Mouse (Mus musculus) induced T-regulatory cell, adult 2 months (primary cell): ENCODE measurements at regions not wholly inside any gene's neighbourhood (a gene's known extent, or its start where the extent isn't known, plus 50 kb on each side); places are given as distances from the start of the nearest gene placed in this dataset.
A peak's percentile ranks its signal among the peaks of the same experiment; 100 is the strongest.

Experiments
- DNase-seq: peaks from one replicate; pipeline ENCODE4 v3.0.0-alpha.2; 2012; ENCODE audit warnings: low read depth

DNA sequence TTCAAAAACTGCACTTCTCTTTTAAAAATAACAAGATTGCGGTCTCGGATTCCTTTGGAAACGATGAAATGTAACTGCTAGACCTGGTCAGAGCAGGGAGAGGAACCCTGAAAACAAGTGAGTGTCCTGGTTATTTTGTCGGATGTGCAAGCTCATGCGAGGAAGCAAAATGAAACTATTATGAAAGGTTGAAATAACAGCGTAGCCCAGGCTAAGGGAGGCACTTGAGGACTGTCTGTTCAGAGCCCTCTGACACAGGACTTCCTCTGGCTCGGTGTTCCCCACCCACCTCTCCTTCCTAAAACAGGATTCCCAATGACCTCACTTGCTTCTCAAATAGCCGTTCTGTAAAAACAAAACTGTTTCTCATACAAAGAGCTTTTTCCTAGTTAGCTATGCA lies 51.3 kb upstream of the S1pr1 start:
- peak; percentile 47 for DNase-seq

DNA sequence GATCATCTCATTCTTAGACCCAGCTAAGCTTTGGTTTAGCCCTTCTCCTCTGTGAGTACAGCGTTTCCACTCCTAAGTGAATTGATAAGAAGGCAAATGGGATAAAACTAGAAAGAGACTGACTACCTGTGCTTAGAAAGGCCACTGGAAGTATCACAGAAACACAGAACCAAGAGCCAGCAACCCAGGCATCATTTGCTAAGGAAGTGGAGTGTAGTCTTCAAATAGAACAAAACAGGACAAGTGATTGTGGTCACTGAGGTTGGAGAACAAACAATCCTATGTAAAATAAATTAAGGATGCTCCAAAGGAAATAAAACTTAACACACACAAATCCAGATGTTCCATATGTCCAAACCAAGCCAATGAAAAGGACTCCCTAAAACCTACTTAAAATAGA lies 53.4 kb upstream of the S1pr1 start:
- no peak for DNase-seq

DNA sequence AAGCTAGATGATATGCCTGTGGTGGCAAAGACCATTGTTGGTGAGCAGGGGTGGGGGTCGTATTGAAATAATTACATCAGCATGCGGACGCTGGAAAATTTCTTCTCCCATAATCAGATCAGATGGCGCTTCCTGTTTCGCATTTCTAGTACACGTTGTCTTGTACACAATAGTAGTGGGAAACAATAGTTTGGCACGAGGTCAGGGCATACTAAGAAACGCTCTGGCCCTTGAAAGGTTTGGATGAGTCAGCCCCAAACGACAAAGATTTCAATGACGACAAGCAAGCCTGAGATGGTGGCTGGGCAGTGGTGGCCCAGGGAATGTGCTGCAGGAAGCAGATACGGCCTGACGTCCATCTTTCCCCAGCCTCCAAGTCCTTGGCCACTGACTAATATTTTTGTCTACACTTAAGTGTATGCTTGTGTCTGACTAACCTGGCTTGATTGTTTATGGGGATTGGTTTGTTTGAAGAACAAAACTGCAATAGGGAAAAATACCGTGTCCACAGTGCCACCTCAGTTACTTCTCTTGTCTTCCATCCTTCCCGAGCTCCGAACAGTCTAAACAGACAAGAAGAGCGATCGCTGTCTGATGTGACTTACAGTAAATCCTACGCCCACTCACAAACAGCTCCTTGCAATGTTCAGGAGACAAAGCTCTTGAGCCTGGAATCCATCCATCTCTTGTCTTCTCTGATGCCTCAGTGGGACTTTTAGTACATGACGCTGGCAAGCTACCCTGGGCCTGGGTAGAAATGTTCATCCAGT lies 54.1 kb upstream of the S1pr1 start:
- no peak for DNase-seq

DNA sequence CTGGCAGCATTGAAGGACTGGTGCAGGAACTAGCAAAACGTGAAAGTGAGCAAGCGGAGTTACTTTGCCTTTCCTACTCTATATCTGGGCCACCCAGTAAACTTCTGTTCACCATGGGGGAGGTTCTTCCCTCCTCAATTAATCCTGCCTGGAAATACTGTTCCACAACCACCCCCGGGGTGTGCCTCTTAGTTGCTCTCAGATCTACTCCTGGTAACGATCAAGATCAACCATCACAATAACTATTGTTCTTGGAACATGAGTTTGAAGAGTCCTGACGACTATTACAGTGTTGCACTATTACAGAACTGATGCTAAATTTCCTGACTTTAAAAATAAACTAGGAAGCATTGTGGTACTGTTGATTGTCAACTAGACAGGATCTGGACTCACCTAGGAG lies 57.8 kb upstream of the S1pr1 start:
- no peak for DNase-seq

DNA sequence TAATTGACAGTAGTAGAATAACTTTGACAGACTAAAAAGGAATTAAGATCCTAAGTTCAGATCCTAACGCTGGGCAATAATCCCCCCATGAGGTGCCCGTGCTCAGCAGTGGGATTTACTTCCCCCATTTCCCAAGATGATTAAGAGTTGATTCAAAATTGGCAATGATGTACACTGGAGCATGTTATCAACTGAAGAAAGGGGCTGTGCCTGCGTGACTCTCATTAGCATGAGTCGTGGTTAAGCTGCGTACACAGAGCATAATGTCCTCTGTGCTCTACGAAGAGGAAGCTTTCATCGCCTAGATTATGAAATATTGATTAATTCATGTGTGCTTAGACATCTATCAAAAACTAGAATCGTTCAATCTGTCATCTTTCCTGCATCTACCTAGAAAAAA lies 59.4 kb upstream of the S1pr1 start:
- DNase-seq: no peak

DNA sequence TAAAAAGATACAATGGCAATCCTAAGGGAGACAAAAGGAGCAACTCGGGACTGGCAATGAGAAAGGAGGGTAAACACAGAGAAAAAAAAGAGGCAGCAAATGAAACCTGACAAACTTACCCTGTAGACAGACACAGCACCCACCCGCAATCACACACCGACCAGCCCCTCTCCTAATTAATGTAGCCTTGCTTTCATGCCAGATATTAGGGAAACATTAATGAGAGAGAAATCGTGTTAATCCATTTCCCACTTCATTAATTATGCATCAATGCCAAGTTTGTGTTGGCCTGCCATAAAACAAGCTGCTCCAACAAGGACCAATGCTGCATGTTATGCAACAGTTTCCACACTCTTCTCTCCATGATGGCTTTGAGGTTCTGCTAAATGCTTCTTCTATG lies 59.9 kb upstream of the S1pr1 start:
- no peak for DNase-seq

DNA sequence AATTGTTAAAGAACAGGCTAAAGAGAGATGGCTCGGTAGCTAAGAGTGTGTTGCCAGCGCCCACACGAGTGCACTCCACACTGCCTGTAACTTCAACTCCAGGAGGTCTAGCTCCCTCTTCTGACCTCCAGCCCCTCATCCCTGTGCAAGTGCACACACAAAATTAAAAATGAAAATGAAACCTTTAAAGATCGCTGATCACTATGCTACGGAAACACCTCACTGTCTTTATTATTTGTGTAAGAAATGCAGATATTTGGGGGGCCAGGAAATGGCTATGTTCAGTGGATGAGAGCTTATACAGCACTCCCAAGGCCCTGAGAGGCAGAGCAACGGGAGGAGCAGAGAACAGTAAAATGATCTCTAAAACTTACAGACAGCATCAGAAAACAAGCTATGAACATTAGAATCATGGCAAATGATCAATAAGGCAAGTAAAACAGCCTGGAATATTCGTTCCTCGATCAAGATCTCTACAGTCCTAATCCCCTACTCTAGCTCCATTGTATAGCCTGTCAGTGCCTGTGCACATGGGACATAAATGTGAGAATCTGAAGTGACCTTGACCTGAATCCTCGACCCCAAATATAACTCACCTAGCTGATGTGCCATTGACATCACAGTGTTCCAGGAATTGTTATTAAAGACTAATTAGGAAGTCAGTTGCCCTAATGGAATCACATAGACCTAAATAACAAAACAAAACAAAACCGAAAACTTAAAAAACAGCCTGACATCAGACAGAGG lies 64.4 kb upstream of the S1pr1 start:
- DNase-seq: peak; percentile 58

DNA sequence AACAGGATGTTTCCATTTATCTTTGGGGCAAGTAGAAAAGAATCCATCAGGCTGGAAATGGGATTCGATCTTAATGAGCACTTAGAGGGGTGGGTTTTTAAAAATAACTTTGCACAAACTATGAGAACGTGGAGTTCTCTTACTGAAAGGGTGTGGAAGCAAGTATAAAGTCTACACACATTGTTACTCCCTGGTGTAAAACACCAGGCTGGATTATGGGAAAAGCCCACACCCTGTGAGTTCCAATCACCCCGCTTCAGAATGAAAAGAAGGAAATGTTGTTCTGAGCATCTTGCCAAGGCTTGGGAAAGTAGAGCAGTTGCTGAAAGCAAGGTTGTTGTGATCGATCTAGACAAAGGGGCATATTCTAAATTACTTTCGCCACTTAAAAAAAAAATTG lies 65.0 kb upstream of the S1pr1 start:
- DNase-seq: no peak

DNA sequence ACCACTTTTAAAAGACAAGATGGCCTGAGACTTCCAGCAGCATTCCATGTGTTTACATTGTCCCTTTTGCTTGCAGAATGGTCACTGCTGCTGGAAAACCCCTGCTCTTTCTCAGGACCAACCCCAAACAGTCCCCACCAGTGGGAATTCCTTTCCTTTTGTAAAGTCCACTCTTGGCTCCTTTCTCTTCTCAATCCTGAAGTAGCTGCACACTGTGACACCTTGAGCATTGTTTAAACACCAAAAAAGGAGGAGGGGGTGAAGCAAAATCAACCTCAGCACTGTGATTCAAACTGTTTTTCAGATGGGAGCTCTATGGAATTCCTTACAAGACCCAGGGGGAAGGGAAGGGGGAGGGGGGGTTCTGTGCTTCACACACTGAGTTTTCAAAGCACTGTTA lies 67.9 kb upstream of the S1pr1 start:
- no peak for DNase-seq

DNA sequence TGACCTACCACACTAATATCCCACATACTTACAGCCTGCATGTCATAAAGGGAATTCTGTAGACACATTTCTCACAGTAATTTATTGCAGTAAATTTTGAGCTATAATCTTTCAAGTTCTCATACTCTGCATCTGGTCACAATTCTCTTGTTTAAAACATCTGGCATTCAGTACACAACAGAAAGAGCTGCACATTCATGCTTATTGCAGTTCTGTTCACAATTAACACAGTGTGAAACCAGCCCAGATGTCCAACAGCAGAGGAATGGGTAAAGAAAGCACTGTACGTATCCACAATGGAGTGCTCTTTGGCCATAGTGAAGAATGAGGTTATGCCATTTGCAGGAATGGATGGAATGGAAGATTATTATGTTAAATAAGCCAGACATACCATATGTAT lies 72.5 kb upstream of the S1pr1 start:
- no peak for DNase-seq

DNA sequence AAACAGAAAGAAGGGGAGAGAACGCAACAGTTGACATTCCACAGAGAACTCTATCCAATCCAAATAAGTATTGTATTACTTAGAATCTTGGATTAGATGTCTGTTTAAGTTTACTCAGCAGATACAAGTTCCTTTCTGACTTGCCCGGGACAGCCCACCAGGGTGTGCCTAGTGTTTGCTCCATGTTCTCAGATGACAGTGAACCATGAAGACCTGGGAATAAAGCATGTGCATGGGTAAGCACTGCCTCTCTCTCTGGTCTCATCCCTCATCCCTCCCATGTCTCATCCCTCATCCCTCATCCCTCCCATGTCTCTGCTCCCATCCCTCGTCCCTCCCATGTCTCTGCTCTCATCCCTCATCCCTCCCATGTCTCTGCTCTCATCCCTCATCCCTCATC lies 73.7 kb upstream of the S1pr1 start:
- DNase-seq: no peak

DNA sequence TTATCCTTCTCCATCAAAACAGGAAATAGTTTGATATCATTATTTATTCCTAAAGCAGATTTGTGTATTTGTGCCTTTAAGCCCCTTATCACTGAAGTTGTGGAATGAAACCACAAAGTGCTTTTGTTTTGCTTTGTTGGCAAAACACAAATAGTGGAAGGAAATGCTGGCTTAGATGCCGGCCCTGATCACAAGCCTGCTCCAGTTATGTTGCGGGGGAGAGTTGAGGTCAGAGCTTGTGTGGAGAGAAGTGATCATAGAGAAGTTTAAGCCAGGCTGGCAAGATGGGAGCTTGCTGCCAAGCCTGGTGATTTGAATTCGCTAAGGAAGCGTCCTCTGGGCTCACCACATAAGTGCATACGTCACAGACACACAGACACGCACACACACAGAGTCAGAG lies 74.2 kb upstream of the S1pr1 start:
- no peak for DNase-seq

DNA sequence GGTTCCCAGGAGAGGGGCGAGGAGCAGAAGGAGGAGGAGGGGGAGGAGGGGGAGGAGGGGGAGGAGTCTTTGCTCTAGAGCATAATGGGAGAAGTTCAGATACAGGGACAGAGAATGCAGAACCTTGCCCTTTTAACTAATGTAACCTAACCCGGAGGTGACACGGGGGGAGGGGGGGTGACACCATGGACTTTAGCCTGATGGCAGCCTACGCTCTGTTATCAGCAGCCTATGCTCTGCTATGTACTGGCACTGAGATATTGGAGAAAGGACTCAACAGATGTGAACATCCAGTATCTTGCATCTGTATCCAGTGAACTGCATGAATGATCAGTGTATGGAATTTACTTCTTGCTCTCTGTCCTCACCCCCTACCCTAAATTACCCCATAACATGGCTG lies 77.7 kb upstream of the S1pr1 start:
- no peak for DNase-seq

DNA sequence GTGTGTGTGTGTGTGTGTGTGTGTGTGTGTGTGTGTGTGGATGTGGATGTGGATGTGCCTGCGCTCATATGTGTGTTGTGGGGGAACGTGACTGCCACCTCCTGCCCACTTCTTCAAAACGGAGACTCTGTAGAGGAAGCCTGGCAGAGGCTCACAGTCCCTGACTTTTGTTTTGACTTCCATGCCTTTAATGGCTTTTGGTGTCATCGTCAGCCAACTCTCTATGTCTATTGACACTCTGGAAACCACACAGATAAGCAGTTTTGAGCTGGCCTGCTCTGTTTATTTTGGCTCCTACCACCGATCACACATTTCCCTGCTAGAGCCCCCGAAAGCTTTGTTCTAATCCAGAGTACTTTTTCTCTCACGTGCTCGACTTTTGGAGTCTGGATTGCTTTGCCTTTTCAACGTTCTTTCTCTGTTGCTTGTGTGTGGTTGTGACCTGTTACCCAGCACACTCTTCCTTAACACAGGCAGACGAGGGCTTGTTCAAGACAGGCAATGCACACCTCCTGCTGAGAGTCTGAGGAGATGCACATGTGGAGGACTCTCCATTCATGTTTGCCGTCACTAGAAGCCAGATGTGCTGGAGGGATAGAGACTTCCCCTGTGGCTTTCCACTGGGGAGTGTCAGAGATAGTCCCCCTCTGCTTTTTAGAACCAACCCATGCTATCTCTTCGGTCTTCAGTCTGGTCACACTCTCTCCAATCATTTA lies 78.6 kb upstream of the S1pr1 start:
- DNase-seq: peak; percentile 79

DNA sequence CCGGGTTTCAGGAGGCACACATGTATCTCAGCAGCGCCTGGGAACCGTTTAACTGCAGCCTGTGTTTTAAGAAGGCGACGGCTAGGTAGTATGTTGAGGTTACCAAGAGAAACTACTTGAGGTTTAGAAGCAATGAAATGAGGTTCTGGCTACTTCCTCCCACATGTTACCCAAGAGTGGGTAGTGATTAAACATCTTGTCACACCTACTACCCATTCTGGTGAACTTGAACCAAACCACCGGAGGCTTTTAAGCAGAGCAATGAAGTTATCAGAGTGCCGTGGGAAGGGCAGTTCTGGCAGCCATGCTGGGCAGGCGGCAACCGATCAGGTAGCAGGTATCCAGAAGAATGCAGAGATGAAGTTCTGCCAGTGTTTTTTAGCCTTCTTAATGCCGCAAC lies 84.5 kb upstream of the S1pr1 start:
- peak; percentile 88 for DNase-seq

DNA sequence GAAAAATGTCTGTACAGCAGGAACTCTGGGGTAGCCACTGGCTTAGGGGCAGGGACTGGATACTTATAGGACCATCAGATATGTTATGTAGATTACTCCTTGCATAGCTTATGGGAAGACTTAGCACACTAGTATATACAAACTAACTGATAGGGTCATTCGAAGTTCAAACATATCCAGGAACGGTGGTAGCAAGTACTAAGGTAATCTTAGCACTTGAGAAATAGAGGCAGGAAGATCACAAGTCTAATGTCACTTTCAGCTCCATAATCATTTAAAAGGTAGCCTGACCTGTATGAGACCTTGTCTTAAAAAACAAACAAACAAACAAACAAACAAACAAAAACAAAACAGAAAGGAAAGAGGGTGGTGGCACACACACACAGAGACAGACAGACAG lies 85.1 kb upstream of the S1pr1 start:
- DNase-seq: peak; percentile 66

DNA sequence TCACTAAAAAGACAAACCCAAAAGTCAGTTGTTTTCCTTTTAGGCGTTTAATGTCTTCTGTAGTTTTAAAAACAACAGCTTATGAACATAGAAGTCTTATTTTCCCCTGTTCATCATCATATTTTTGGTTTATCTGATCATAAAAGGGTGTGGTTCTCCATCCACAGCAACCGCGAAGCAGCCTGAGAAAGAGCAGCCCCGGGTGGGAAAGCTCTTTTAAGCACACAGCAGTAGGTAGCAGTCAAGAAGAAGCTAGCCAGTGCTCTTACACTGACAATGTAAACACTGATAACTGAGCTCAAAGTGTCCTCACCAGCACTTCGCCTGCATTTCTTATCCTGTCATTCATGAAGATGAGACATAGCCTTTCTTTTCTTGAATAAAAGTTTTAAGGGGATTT lies 86.0 kb upstream of the S1pr1 start:
- peak; percentile 87 for DNase-seq

DNA sequence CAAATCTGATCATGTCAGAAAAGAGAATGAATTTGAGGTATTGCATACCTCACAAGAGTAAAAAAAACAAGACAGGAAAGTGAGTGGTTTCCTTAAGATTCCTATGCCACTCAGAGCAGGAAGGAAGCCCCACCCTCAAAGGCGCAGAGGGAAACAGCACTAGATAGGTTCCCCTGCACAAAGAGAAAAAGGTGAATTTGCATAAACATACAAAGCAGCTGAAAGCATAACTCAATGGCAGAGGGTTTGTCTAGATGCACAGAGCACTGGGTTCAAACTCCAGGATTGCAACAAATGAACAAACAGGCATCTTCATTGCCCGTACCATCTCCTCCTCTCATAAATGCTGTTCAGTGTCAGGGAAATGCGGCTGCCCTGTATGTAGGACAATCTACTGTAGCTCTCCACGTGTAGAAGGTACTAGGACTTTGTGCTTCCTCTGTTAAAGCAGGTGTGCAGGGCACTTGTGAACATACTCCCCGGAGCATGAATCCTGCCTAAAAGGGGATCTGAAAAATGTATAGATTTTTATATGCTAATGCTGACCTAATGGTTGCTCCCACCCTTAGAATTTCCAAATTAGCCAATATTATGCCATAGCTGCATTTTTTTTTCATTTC lies 85.9 kb upstream of the Dph5 start:
- peak; percentile 85 for DNase-seq

DNA sequence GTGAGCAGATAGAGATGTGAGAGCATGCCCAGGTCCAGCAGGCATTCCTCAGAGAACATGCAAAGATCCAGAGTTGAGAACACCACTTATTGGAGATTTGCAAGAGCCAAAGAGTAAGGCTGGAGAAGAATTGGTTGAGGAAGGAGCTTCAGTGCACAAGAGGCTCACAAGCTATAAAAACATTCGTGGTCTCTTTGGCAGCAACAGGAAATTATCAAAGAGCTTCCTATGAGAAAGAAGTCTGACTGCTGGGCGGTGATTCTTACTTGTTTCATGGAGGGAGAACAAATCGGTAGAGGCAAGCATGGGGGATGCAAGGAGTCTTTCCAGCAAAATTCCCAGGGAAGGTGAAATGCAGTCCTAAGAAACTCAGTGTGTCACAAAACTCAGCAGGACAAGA lies 83.0 kb upstream of the Dph5 start:
- DNase-seq: peak; percentile 69

DNA sequence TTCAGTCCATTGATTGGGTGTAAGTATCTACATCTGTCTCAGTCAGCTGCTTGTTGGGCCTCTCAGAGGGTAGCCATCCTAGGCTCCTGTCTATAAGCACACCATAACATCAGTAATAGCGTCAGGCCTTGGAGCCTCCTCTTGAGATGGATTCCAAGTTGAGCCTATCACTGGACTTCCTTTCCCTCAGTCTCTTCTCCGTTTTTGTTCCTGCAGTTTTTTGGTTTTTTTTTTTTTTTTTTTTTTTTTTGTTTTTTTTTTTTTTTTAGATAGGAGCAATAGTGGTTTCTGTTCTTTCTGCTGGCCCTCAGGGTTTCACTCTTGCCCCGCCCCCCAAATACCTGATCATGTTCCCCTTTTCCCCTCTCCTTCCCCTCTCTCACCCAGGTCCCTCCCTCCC lies 80.6 kb upstream of the Dph5 start:
- DNase-seq: peak; percentile 18

DNA sequence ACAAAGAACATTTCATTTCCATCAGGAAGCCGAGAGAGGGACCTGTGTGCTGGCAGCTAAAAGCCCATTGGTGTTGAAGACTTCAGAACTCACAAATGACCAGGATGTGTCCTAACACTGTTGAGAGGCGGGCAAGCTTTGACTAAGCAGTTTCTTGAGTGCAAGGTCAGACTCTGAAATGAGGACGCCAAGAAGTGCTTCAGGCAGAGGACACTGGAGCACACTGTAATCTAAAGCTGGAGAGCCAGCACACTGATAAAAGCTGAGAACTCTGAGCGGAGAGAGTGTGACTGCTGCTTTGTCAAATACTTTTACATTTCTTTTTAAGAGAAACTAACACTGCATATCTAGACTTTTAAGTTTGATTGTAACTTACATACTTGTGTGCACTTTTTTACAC lies 72.5 kb upstream of the Dph5 start:
- DNase-seq: no peak

DNA sequence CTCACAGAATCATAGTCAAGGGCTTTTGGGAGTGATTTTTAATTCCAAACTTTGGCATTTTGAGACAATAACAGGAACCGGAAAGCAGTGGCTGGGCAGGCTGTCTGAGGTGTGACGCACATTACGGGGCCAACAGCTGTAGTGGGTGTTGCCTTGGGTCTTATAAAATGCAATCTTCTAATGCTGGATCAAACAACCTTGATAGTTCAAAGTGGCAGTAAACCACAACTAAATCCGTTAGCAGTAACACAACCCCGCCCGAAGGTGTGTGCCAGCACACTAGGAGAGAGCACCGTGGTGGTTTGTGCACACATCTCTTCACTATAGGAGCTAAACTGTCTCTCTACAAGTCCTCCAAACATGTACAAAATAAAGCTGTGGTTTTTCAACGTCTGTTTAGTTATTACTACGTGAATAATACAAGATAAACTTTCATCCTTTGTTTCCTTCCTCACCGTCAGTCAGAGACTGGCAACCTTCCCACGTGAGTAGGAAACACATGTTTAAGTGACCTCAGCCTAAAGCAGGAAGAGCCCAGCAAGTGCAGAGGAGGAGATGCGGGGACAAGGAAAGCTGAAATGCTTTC lies 72.0 kb upstream of the Dph5 start:
- peak; percentile 92 for DNase-seq
